Mouse (Mus musculus) erythroid progenitor cell, adult 5-6 weeks (primary cell): ENCODE data around the gene Tnfrsf23. TPM values are rescaled to one million over a fixed set of nuclear protein-coding genes. Genes with fewer than 3 reads are reported as not detected.

Experiments used
- ATAC-seq: replicated peaks from 2 replicates; pipeline ENCODE4 v1.8.0; 2016; ENCODE audit warnings: moderate number of reproducible peaks, mild to moderate bottlenecking, moderate TSS enrichment, inconsistent platforms; ENCODE audit not compliant: poor library complexity, low FRiP score, severe bottlenecking
- total RNA-seq, 2 experiments: library from RNA; stranded (forward) in 1 of 2; stranded (reverse) in 1 of 2; fragments of 150-400 nt in 1 of 2; fragments of 186-747, 209-891 nt in 1 of 2; gene quantifications; 2 replicates each; pipeline versions ENCODE4 v1.2.3 to v1.2.4; 2015 to 2017; ENCODE audit warnings: low replicate concordance in 2 of 2

Gene Tnfrsf23
- 2.5 TPM in 1 of 2 replicates, not detected in the other for total RNA-seq (2015; ENCODE audit: low replicate concordance)
- total RNA-seq (2017; ENCODE audit: low replicate concordance), result 0.30 TPM in 1 of 2 replicates, not detected in the other

DNA sequence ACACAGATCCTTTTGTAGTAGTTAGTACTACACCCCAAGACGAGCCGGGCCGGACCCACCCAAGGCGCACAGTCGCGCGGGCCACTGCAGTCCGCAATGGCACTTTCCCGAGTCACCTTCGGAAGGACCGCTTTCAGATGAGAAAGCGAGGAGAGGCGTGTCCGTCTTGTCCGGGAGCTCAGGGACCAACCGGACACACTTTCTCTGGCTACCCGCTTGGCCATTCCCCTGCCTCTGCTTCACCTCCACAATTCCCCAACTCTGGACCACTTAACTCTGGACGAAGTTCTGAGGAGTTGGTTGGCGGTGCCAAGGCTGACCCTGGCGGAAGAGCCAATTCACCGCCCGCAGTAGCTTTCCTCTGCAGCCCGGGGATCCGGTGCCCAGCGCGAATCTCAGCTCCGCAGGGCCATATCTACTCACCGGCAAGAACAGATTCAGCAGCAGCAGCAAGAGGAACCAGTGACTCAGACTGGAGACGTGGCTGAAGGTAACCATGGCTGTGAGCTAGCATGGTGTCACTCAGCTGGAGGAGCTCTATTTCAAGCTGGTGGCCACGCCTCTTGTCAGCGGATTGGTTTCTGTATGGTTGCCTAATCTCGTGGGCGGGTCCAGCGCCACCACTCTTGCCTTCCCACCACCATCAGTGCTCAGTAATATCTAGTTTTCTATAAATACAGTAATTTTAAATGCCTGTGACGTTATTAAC is at the start of gene Tnfrsf23:
TSS of gene Tnfrsf23 (minus strand) at position 514 of the 709 bp plus-strand sequence.
- ATAC-seq, result peak; percentile 76

DNA sequence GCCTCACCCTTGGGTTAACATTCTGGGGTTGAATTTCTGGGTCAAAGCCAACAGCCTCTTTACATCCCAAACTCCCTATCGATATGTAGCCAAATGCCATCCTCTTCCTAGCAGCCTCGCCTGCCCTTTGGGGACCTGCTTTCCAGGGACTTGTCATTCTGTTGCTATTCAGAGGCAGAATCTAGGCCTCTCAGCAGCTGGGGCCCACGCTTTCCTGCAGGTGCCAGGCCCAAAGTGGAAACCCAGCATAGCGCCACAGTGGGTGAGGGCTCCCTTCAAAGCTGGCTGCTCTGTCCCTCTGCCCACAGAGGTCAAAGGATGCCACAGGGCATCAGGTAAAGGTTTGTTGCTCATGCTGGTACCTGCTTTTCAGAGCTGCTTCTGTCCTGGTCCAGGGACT is 48.1 kb upstream of the Tnfrsf23 start:
- no peak for ATAC-seq

DNA sequence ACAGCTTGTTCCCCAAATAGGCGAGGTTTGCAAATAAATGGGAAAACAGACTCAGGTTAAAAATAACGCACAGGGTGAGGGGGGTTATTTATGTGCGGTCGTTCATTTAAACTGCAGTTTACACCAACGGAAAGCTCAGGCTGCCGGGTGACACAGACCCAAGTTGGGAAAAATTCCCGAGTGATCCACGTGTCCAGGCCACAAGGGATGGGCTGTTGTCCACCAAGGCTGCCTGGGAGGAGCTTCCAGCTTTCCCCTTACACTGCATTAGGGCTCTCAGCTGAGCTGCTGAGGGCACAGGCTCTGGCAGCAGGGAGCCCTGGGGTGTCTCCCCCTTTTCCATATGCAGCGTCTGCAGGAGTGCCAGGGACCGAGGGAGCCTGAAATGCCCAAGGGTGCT is 44.2 kb upstream of the Tnfrsf23 start:
- no peak for ATAC-seq

DNA sequence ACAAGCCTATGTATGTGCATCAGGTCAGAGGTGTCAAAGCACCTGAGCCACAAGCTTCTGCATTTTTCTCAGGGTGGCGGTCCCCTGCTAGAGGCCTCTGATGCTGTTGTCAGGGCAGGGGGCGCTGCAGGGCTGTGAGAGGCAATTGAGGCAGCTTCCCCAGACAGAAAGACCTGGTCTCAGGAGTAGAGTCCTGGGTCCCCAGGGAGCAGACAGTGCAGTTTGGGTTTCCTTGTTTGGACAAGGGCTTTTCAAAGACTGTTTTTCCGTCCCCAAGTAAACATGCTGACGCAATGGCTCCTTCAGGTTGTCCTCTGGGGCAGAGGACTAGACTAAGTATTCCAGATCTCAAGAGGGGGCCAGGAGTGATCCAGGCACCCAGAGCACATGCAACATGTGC is 40.7 kb upstream of the Tnfrsf23 start:
- no peak for ATAC-seq

- no peak for ATAC-seq
Observed at GRCm38 (mm10) chr7:143723841-143724240, 38.2 kb upstream of the Tnfrsf23 start.

DNA sequence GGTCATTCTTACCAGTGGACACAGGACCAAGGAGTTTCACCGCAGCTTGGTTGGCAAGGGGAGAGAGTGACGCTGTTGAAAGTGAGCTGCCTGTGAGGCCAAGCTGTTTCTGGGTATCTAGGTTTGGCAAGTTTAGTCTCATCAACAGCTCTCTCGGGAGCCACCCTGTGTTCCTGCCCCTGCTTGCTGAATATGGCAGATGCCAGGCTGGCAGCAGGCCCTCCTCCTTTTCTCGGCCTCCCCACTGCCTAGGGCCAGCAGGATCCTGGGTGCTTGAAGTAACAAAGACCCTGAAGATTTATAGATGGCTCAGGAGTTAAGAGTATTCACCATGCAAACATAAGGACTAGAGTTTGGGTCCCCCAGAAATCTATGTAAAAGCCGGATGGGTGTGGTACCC is 37.0 kb upstream of the Tnfrsf23 start:
- no peak for ATAC-seq

DNA sequence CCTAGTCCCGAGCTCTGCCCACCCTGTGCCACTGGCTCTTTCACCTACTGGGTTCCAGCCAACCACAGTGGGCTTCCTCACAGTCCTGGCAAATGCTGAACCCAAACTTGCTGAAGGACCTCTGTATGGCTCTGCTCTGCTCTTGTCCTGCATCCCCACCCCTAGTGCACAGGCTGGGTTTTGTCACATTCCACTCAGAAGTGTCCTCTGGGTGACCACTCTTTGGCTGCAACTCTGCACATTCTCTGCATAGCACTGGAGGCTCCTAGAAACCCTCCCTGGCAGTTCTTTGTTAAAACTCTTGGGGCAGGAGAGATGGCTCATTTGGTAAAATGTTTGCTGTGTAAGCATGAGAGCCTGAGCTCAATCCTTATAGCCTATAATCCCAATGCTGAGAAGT is 32.1 kb upstream of the Tnfrsf23 start:
- ATAC-seq, result no peak

- no peak for ATAC-seq
Observed at GRCm38 (mm10) chr7:143713421-143713820, 27.7 kb upstream of the Tnfrsf23 start.

- ATAC-seq, result no peak
Observed at GRCm38 (mm10) chr7:143712771-143713348, 27.2 kb upstream of the Tnfrsf23 start.

DNA sequence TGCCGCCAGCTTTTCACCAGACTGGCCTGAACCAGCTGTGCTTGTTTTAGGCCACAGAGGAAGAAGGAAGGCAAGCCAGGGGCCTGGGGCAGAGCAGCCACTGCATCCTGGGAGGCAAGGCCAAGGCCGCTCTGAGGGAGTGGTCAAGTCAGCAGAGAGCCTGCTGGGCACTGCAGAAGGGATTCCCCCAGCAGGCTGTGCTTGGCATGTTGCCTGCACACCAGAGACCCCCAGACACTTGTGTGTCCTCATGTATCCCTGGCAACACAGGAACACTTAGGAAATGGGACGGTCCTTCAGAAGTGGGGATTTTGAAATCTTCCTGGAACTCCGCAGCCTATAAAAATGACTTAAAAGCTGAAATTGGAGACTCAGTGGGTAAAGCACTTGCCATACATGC is 26.4 kb upstream of the Tnfrsf23 start:
- no peak for ATAC-seq

DNA sequence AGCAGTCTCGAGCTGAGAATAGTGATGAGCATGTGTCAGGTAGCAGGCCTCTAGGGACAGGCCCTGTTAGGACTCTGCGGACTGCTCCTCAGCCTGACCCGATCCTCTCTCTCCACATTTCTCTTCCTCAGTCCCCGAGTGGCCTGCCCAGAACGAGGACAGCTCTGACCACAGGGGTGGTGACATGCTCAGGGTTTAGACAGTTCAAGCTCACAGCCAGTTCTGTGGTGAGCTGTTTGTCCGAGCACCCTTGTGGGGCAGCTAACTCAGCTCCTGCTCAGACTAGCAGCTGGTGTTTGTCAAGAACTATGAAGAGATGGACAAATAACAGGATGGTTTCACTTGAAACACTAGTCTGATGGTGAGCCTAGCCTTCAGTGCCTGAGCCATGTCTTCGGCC is 25.7 kb upstream of the Tnfrsf23 start:
- ATAC-seq, result no peak

DNA sequence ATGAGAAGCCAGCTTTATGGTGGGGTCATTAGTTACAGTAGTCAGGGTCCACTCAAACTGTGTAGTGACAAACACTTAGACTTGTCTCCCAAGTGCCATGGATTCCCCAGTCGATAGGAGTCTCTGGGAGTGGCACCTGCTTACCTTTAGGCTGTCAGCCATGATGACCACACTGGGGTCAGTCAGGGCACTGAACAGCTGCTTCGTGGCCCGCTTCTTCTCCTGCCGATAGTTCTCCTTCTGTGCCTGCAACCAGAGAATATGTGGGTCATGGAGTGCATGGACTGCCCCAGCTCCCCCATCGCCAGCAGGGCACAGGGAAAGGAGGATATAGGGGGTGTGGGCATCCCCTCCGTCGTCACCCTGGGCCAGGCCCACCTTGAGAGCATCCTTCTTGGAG is 23.7 kb upstream of the Tnfrsf23 start:
- no peak for ATAC-seq

DNA sequence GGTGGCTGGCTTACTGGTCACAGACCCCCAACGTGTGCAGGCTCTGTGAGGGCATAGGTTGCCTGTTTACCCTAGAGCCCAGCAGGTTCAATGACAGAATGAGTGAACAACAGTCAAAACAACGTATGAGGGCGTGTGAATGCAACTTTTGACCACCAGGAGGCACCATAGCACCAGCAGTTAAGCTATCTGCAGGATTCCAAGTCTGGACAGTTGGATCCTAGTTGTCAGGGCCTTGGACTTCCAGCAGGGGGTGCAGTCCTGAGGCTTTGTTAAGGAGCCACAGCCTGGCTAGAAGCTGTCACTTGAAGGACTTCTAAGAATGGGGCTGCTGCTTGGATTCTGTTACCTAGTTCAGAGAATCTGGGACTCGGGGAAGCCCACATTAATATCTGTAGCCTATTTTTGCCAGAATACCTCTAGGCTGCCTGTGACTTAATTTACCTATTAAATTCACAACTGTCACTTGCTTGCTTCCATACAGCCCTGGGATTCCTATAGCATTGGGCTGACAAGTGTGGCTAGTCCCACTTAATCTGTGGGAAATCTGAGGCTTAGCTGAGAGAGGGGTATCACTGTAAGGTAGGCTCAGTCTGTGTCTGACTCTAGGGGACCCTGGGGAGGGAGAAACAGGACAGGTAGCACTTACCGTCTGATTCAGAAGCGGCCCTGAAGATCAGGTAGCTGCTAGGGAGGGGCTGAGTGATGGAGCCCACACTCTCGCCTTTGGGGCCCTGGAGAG is 21.2 kb upstream of the Tnfrsf23 start:
- no peak for ATAC-seq

DNA sequence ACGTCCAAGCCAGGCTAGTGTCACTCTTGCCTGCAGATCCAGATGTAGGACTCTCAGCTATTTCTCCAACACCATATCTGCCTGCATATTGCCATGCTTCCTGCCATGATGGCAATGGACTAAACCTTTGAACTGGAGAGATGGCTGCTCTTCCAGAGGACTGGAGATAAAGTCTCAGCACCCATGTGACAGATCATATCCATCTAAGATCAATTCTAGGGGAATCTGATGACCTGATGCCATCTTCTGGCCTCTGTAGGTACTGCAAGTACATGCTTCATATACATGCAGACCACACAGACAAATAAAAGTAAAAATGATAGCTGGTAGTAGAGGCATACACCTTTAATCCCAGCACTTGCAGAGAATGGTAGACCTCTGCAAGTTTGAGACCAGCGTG is 10.5 kb upstream of the Tnfrsf23 start:
- no peak for ATAC-seq

GRCm38 (mm10) chr7:143694550-143694949 is 8.9 kb upstream of the Tnfrsf23 start:
- no peak for ATAC-seq

DNA sequence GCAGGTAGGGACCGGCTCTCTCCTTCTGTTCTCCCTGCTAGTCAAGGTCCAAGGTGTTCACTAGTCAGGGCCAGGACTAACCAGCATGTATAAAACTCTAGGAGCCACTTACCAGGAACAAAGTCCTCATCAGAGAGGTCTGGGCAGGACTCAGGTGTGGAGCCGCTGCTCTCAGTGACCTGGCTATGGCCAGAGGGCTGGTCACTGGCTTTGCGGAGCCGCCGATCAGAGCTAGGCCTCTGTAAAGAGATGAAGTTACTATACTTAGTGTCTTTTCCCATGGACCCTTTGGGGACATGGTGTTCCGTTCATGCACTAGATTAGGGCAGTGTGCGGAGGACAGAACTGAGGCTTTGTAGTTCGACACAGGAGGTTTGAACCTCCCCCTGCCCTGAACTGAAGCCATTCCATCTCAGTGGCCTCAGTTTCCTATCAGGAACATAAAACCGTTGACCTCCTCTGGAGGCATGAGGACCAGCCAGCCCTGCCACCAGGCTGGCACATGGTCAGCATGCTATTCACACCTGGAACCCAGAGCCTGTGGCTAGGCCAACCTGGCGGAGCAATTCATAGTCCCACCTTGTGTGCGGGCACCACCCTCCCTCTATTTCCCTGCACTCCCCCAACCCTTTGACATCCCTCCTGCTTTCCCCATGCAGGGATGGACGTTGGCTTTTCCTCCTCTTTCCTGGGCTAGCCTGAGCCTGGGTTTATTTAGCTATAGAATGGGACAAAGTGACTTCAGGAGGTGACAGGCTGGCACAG is 7.3 kb upstream of the Tnfrsf23 start:
- no peak for ATAC-seq

DNA sequence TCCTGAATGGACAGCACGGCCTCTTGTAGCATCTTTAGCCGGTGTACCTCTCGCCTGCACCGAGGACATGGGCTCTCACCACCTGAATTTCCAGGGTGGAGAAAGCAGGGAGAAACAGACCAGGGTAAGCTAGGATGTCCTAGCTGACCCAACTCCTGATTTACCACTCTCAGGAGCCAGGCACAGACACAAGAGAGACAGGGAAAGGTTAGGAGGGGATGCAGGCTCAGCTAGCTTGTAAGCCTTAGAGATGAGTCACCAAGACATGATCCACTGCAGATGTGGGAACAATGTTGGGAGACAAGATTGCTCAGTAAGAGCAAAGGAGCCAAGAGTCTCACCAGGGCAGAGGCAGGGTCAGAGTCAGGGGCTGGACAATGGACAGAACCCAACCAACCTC is 6.2 kb upstream of the Tnfrsf23 start:
- ATAC-seq, result no peak

DNA sequence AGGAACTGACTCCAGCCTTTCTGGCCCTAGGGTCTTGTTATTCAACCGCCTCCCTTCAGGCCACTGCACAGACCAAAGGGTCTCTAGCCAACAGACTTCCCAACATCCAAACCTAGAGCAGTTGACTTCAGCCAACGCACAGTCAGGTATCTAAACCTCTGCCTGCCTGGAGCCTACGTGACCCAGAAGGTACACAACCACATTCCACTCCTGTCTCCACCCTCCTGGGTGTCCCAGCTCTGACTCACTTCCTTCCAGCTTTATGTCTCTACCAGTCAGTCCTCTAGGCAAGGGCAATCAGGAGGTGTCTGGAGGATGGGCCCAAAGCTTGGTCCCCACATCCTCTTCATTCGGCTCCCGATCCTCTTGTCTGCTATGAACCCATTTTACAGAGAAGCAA is 5.5 kb upstream of the Tnfrsf23 start:
- ATAC-seq, result no peak

- no peak for ATAC-seq
Observed at GRCm38 (mm10) chr7:143689946-143690345, 4.3 kb upstream of the Tnfrsf23 start.

DNA sequence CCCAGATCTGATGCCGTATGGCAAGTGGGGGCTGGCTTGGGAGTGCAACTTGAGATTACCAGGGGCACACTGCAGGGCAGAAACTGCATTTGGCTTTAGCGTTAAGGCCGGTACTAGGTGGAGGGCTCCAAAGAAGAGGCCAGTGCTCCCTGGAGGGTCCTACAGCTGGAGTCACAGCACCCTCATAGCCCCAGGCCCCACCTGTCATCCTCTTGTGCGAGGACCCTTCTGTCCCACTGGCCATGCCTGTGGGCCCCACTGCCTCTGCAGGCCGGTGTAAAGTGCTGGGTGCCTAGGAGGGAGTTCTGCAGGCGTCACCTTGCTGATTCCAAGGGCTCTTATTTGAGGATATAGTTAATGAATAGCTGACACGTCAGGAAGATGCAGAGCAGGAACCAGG is 3.8 kb upstream of the Tnfrsf23 start:
- ATAC-seq, result no peak
